Mouse (Mus musculus) T-helper 17 cell (primary cell): ENCODE results near the gene Actbl2.

Source experiments
- in situ Hi-C, 2 experiments: fragments of 300-600 bp; cut with MboI, MseI; formaldehyde crosslinking; loops; 1 replicate in 1 of 2; 2 replicates in 1 of 2; pipeline ENCODE4 v1.15.1; 2025; ENCODE audit warnings: high pct_unique_total_duplicates in 2 of 2

The Actbl2 gene

GRCm38 (mm10) chr13:111269789-111270335, 15.0 kb downstream of the Actbl2 start:
- in situ Hi-C loops: loop anchor here in 1 of 2 experiments (5.0 kb wide), 1 partner anchor 57 kb away; no protein-coding TSS in a partner anchor

GRCm38 (mm10) chr13:111271868-111272267, 17.1 kb downstream of the Actbl2 start:
- in situ Hi-C loops: loop anchor here in 1 of 2 experiments (5.0 kb wide), 1 partner anchor 55 kb away; no protein-coding TSS in a partner anchor

- in situ Hi-C loops: no loop called here
Measured at GRCm38 (mm10) chr13:111286461-111287385, 31.9 kb downstream of the Actbl2 start.

- in situ Hi-C loops: no loop called here
Measured at GRCm38 (mm10) chr13:111291161-111291957, 36.5 kb downstream of the Actbl2 start.

- in situ Hi-C loops: no loop called here
Measured at GRCm38 (mm10) chr13:111291958-111292493, 37.2 kb downstream of the Actbl2 start.

- in situ Hi-C loops: no loop called here
Measured at GRCm38 (mm10) chr13:111293478-111293877, 38.7 kb downstream of the Actbl2 start.

GRCm38 (mm10) chr13:111294965-111295494, 40.2 kb downstream of the Actbl2 start:
- in situ Hi-C loops: no loop called here

GRCm38 (mm10) chr13:111296029-111296428, 41.2 kb downstream of the Actbl2 start:
- in situ Hi-C loops: no loop called here

GRCm38 (mm10) chr13:111297614-111298013, 42.8 kb downstream of the Actbl2 start:
- in situ Hi-C loops: no loop called here

- in situ Hi-C loops: no loop called here
Measured at GRCm38 (mm10) chr13:111299145-111299713, 44.4 kb downstream of the Actbl2 start.

- in situ Hi-C loops: loop anchor here in 1 of 2 experiments (10.0 kb wide), 1 partner anchor 216 kb away; no protein-coding TSS in a partner anchor
Measured at GRCm38 (mm10) chr13:111300846-111301245, 46.0 kb downstream of the Actbl2 start.

- in situ Hi-C loops: loop anchor here in 1 of 2 experiments (10.0 kb wide), 1 partner anchor 217 kb away; no protein-coding TSS in a partner anchor
Measured at GRCm38 (mm10) chr13:111301431-111301830, 46.6 kb downstream of the Actbl2 start.

- in situ Hi-C loops: loop anchor here in 1 of 2 experiments (10.0 kb wide), 1 partner anchor 219 kb away; no protein-coding TSS in a partner anchor
Measured at GRCm38 (mm10) chr13:111304194-111304593, 49.4 kb downstream of the Actbl2 start.

- in situ Hi-C loops: loop anchor here in 1 of 2 experiments (10.0 kb wide), 1 partner anchor 220 kb away; no protein-coding TSS in a partner anchor
Measured at GRCm38 (mm10) chr13:111304736-111305135, 49.9 kb downstream of the Actbl2 start.
